Mouse (Mus musculus) neural tube, embryonic 13.5 days (tissue): ENCODE results near the gene Ahdc1. TPM values are rescaled to one million over a fixed set of nuclear protein-coding genes. Genes with fewer than 3 reads are reported as not detected.
A peak's percentile ranks its signal among the peaks of the same experiment; 100 is the strongest.
"Not testable (repeated sequence)": the region's sequence is repeated elsewhere in the genome, so short reads cannot be mapped to it uniquely, and the experiment has no call there.

Source experiments
- ATAC-seq: fragments of 200-750 bp; cut with Nextera tagmentation; 2 replicates; pipeline ENCODE4 v1.8.0; 2017; ENCODE audit warnings: low read depth, mild to moderate bottlenecking, moderate TSS enrichment, moderate library complexity
- H3K27ac ChIP-seq: fragments of 300-500 bp; sonication (generic); replicated peaks from 2 replicates; pipeline ENCODE4 v1.5.1; 2015; ENCODE audit warnings: moderate library complexity, mild to moderate bottlenecking, inconsistent platforms
- H3K27me3 ChIP-seq: fragments of 300-500 bp; sonication (generic); 2 replicates; pipeline ENCODE4 v1.6.1; 2015; ENCODE audit warnings: mild to moderate bottlenecking, inconsistent platforms
- H3K36me3 ChIP-seq: fragments of 300-500 bp; sonication (generic); 2 replicates; pipeline ENCODE4 v1.6.1; 2015; ENCODE audit warnings: mild to moderate bottlenecking, inconsistent platforms
- H3K4me1 ChIP-seq: fragments of 300-500 bp; sonication (generic); replicated peaks from 2 replicates; pipeline ENCODE4 v1.6.1; 2015; ENCODE audit warnings: inconsistent platforms
- H3K4me2 ChIP-seq: fragments of 300-500 bp; sonication (generic); 2 replicates; pipeline ENCODE4 v1.6.1; 2015; ENCODE audit warnings: inconsistent platforms, mild to moderate bottlenecking, moderate library complexity
- H3K4me3 ChIP-seq: fragments of 300-500 bp; sonication (generic); 2 replicates; pipeline ENCODE4 v1.5.1; 2015; ENCODE audit warnings: mild to moderate bottlenecking, inconsistent platforms
- H3K9ac ChIP-seq: fragments of 300-500 bp; sonication (generic); 2 replicates; pipeline ENCODE4 v1.6.1; 2015; ENCODE audit warnings: moderate library complexity, mild to moderate bottlenecking, inconsistent platforms
- H3K9me3 ChIP-seq: fragments of 300-500 bp; sonication (generic); 2 replicates; pipeline ENCODE4 v1.6.1; 2016; ENCODE audit warnings: inconsistent platforms
- WGBS: fragments of 180-500 bp; shearing (Covaris S2); methylation state at CpG from one replicate; pipeline ENCODE4 v1.1.7; 2015; 5-methylcytosine and 5-hydroxymethylcytosine counted together
- polyA plus RNA-seq: library from polyadenylated mRNA; unstranded; fragments of >200 nt; fragmentation: Nextera tagmentation; extraction: Ambion mirVana; gene quantifications from 2 replicates; pipeline ENCODE4 v1.2.1, GENCODE M21; 2015

Ahdc1 gene
- polyA plus RNA-seq, 1 experiment from 2014 or later = 9.4 TPM

DNA sequence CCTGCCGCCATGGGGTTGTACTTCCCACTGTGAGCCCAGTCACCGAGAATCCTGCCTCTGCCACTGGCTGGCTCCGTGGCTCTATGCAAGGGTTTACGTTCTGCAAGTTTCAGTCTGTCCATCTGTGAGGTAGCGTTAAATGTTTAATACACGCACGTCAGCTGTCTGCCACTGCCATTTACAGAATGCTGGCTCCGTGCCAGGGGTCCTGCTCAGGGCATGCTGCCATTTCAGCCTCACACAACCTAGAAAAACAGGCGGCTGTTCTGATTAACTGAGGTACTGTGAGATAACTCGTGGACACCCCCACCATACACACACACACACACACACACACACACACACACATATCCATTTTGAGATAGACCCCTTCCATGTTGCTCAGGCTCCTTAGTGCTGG is 8.2 kb upstream of the Ahdc1 start:
- Histone ChIP-seq H3K4me1 (peaks cover 16% of the 10 kb centered on the region), H3K4me2 (no peak overlapping the region), H3K27me3 (no peaks in the 10 kb centered on the region), H3K9ac (no peak overlapping the region), H3K27ac (peak overlapping the region; percentile 71), H3K4me3 (no peak overlapping the region), H3K9me3 (no peaks in the 10 kb centered on the region), H3K36me3 (no peaks in the 10 kb centered on the region)
- WGBS = 24% methylated on average over 10 of the region's 10 CpGs
- ATAC-seq = peak; percentile 28; the same call in 1 of the 2 replicates

- 0 out of 2 replicates have a peak overlapping the region, but pooled peaks have one; percentile 6 for H3K9ac ChIP-seq
- H3K9me3 ChIP-seq = no peaks in the 10 kb centered on the region
- no peak overlapping the region for H3K4me2 ChIP-seq
- peaks cover 18% of the 10 kb centered on the region for H3K4me1 ChIP-seq
- no peak overlapping the region for H3K4me3 ChIP-seq
- peak overlapping the region; percentile 71 for H3K27ac ChIP-seq
- H3K27me3 ChIP-seq = no peaks in the 10 kb centered on the region
- no peak for ATAC-seq
- no peaks in the 10 kb centered on the region for H3K36me3 ChIP-seq
- 33% methylated on average over 21 of the region's 21 CpGs for WGBS
These were observed 7.6 kb upstream of the Ahdc1 start for GRCm38 (mm10) chr4:133003316-133004018.

- Histone ChIP-seq H3K36me3 (no peaks in the 10 kb centered on the region), H3K27ac (no peak overlapping the region), H3K4me2 (no peak overlapping the region), H3K4me1 (peaks cover 18% of the 10 kb centered on the region), H3K4me3 (no peak overlapping the region), H3K9ac (no peak overlapping the region), H3K27me3 (peaks cover 10% of the 10 kb centered on the region), H3K9me3 (no peaks in the 10 kb centered on the region)
- WGBS = 1% methylated on average over 3 of the region's 3 CpGs
- ATAC-seq = no peak
These were observed 5.8 kb upstream of the Ahdc1 start for GRCm38 (mm10) chr4:133005233-133005632.

DNA sequence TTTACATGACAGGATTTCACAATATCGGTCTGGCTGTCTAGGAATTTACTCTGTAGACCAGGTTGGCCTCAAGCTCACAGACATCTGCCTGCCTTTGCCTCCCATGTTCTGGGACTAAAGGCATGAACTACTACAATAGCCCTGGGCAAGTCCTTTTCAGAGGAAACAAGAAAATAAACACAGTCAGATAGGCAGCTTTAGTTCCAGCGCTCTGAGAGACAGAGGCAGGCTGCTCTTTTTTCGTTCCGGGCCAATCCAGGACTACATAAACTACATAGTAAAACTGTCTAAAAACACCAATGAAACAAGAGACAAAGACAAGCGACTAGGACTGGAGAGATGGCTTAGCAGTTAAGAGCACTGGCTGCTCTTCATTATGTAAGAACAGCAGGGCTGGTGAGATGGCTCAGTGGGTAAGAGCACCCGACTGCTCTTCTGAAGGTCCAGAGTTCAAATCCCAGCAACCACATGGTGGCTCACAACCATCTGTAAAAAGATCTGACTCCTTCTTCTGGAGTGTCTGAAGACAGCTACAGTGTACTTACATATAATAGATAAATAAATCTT is 5.1 kb upstream of the Ahdc1 start:
- Histone ChIP-seq H3K4me1 (peaks cover 24% of the 10 kb centered on the region), H3K27me3 (peaks cover 17% of the 10 kb centered on the region)
- WGBS = 38% methylated on average over 6 of the region's 6 CpGs
- not testable (repeated sequence) for H3K27ac ChIP-seq, H3K9ac ChIP-seq, H3K36me3 ChIP-seq, ATAC-seq, H3K4me3 ChIP-seq, H3K9me3 ChIP-seq, H3K4me2 ChIP-seq

DNA sequence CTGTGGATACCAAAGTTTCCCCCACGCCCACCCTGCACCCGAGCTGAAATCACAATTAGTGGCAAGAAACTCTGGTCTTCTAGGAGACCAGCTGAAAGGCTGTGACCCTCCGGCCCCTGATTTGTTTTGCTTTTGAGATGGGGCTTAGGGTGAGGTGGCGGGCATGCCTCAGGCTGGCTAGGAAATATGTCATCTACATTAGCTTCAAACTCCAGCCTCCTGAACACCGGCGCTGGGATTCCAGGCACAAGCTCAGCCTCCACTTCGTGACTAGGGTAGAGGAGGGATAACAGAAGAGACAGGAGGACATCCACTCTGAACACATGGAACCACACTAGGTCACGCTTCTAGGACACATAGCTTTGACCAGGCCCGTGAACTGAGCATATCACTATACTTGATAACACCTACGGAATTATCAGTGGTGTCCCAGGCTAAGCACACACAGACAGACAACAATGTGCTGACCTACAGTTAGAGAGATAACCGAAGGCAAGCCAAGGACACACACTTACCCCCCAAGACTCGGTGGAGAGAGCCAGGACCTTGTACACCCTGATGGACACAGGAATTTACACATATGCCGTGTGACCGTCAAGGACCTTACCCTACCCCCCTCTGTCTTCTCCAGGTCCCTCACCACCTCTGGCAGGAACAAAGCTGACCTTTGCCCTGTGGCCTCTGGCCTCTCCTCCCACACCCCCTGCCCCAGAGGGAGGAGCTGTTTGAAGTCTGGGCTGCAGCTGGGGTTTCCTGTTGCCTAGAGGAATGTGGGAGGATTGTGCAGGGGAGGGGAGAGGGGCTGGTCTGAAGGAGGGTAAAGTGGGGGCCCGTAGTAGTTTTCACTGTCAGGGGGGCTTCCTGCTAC is 3.3 kb upstream of the Ahdc1 start:
- no peak for ATAC-seq
- Histone ChIP-seq H3K4me3 (no peak overlapping the region), H3K27ac (no peak overlapping the region), H3K4me1 (peaks cover 22% of the 10 kb centered on the region), H3K36me3 (no peaks in the 10 kb centered on the region), H3K27me3 (peaks cover 18% of the 10 kb centered on the region), H3K9me3 (no peaks in the 10 kb centered on the region), H3K9ac (no peak overlapping the region), H3K4me2 (no peak overlapping the region)
- WGBS = 45% methylated on average over 15 of the region's 15 CpGs

GRCm38 (mm10) chr4:133009131-133009530 is 1.9 kb upstream of the Ahdc1 start:
- no peak overlapping the region for H3K9ac ChIP-seq
- no peaks in the 10 kb centered on the region for H3K36me3 ChIP-seq
- no peak for ATAC-seq
- no peak overlapping the region for H3K27ac ChIP-seq
- no peaks in the 10 kb centered on the region for H3K9me3 ChIP-seq
- H3K4me2 ChIP-seq = no peak overlapping the region
- H3K27me3 ChIP-seq = peaks cover 18% of the 10 kb centered on the region
- peaks cover 23% of the 10 kb centered on the region for H3K4me1 ChIP-seq
- H3K4me3 ChIP-seq = no peak overlapping the region
- 1% methylated on average over 4 of the region's 4 CpGs for WGBS

GRCm38 (mm10) chr4:133009676-133010075 is 1.4 kb upstream of the Ahdc1 start:
- H3K4me3 ChIP-seq = no peak overlapping the region
- H3K27me3 ChIP-seq = peaks cover 18% of the 10 kb centered on the region
- no peak overlapping the region for H3K4me2 ChIP-seq
- H3K9me3 ChIP-seq = no peaks in the 10 kb centered on the region
- WGBS = 63% methylated on average over 5 of the region's 5 CpGs
- H3K4me1 ChIP-seq = peaks cover 28% of the 10 kb centered on the region
- no peak overlapping the region for H3K9ac ChIP-seq
- no peaks in the 10 kb centered on the region for H3K36me3 ChIP-seq
- no peak for ATAC-seq
- H3K27ac ChIP-seq = no peak overlapping the region

- peaks cover 18% of the 10 kb centered on the region for H3K27me3 ChIP-seq
- WGBS = under 1% methylated on average over 17 of the region's 17 CpGs
- no peak overlapping the region for H3K9ac ChIP-seq
- peak overlapping the region; percentile 99 for H3K4me2 ChIP-seq
- peaks cover 38% of the 10 kb centered on the region for H3K4me1 ChIP-seq
- H3K27ac ChIP-seq = no peak overlapping the region
- ATAC-seq = no peak
- H3K4me3 ChIP-seq = peak overlapping the region; percentile 98
- H3K9me3 ChIP-seq = no peaks in the 10 kb centered on the region
- no peaks in the 10 kb centered on the region for H3K36me3 ChIP-seq
These were observed 449 bp upstream of the Ahdc1 start for GRCm38 (mm10) chr4:133010611-133011010.

DNA sequence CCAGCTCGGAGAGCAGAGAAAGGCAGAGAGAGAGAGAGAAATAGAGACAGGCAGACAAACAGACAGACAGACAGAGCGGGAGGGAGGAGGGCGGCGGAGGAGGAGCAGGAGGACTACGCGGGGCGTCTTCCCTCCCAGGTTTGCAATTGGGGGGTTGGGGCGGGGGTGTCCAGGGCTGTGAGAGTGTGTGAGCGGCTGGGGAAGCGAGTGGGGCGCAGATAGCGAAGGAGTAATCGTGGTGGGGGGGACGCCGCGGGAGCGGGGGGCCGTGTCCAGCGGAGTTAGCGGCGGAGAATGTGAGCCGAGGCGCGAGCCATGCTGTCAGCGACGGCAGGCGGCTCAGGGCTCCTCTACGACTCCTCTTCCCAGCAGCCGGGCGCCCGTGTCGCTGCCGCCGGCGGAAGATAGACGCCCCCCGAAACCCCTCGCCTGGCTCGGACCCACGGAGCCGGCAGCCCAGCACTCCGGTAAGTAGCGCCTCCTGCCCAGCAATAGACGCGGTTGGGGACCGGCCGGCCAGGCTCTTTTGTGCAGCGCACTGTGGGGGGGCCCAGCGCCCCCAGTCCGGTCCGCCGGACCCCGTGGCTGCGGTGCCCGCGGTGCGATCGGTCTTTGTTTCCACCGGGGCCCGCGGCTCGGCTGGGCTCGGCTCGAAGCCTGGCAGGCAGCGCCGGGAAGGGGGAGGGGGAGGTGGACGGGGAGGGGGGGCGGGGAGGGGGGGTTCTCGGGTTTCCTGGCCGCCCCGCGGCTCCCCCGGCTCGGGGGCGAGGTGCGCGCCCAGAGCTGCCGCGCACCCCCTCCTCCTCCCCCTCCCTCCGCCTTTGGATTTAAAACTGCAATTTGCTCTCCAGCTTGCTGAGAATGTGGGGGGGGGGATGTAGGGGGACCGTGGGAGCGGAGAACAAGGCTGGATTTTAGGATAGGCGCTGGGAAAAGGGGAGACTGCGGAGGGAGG is 1.0 kb downstream of the Ahdc1 start:
- Histone ChIP-seq H3K4me2 (peak overlapping the region; percentile 99), H3K36me3 (no peaks in the 10 kb centered on the region), H3K27ac (peak overlapping the region; percentile 98), H3K9me3 (no peaks in the 10 kb centered on the region), H3K27me3 (peaks cover 18% of the 10 kb centered on the region), H3K4me1 (peaks cover 53% of the 10 kb centered on the region), H3K9ac (peak overlapping the region; percentile 100), H3K4me3 (peak overlapping the region; percentile 98)
- under 1% methylated on average over 57 of the region's 84 CpGs for WGBS
- peak; percentile 12; the same call in 1 of the 2 replicates for ATAC-seq

GRCm38 (mm10) chr4:133012776-133013265 is 1.8 kb downstream of the Ahdc1 start:
- 1% methylated on average over 17 of the region's 17 CpGs for WGBS
- ATAC-seq = no peak

GRCm38 (mm10) chr4:133013266-133013891 is 2.3 kb downstream of the Ahdc1 start:
- 3% methylated on average over 16 of the region's 18 CpGs for WGBS
- Histone ChIP-seq H3K9ac (peak overlapping the region; percentile 100), H3K4me1 (peaks cover 63% of the 10 kb centered on the region)

More at GRCm38 (mm10) chr4:133012776-133013265, 1.8 kb downstream of the Ahdc1 start:
- H3K4me3 ChIP-seq = peak overlapping the region; percentile 98
- H3K27ac ChIP-seq = peak overlapping the region; percentile 98
- H3K27me3 ChIP-seq = peaks cover 18% of the 10 kb centered on the region
- H3K9ac ChIP-seq = peak overlapping the region; percentile 100
- H3K4me1 ChIP-seq = peaks cover 60% of the 10 kb centered on the region
- H3K9me3 ChIP-seq = no peaks in the 10 kb centered on the region
- H3K36me3 ChIP-seq = no peaks in the 10 kb centered on the region
- peak overlapping the region; percentile 99 for H3K4me2 ChIP-seq

More at GRCm38 (mm10) chr4:133013266-133013891, 2.3 kb downstream of the Ahdc1 start:
- Histone ChIP-seq H3K4me3 (peak overlapping the region; percentile 98), H3K36me3 (0 out of 2 replicates have a peak, but pooled peaks cover 2% of the 10 kb centered on the region), H3K4me2 (peak overlapping the region; percentile 99), H3K27ac (peak overlapping the region; percentile 98), H3K27me3 (peaks cover 18% of the 10 kb centered on the region), H3K9me3 (no peaks in the 10 kb centered on the region)
- ATAC-seq = peak; percentile 5; the same call in 1 of the 2 replicates
